Mouse (Mus musculus) ES-CJ7 (cell line): ENCODE measurements around the gene Robo3.

ENCODE experiments used
- DNase-seq: peaks from one replicate; pipeline ENCODE4 v3.0.0; 2011; ENCODE audit warnings: low read depth, low spot score

Robo3 gene

DNA sequence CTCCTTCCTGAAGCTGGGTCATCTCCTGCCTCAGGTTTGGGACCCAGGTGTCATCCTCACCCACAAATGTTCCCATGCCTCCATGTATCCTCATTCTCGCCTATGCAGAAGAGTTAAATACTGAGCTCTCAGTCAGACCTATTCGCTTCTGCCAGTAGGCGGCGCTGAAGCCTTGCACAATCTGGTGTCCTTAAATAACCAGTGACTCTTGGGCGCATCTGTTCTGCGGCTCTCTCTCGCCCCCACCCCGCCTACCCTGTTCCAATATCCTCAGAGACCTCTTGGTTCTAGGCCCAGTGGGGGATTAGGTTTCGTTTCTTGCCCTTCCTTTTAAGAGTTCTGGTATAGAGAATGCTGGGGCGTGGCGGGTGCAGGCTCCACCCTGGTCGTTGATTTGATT lies 2.5 kb downstream of the Robo3 start:
- peak; percentile 93 for DNase-seq

DNA sequence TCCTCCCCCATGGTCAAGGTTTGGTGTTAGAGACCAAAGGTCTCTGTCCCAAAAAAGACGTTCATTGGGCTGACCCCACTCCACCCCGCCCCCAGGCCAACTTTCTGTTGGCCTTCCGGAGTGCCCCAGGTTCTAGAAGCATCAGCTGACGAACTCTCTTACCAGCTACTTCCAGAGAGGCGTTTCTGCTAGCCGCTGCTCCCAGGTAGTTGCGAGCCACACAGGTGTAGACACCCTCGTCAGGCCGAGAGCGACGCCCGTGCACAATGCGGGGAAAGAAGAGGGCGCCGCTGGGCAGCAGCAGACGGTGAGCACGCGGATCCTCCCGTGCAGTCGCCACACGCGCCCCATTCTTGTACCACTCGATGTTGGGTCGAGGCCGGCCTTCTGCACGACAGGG lies 3.7 kb downstream of the Robo3 start:
- no peak for DNase-seq

DNA sequence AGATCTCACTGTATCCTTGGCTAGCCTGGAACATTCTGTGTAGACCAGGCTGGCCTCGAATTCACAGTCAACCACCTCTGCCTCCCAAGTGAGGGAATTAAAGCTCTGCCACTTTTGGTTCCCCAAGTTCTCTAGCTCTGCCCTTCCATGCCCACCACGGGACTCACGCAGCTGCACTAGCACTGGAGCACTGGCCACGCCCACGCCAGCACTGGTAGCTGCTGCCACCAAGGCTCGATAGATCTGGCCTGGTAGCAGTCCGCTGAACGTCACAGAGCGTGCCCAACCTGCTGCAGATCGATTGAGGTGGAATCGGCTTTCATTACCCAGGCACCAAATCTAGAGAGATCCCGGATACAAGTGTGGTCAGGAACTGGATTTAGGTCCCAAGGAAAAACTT lies 11.8 kb downstream of the Robo3 start:
- DNase-seq = peak; percentile 53

DNA sequence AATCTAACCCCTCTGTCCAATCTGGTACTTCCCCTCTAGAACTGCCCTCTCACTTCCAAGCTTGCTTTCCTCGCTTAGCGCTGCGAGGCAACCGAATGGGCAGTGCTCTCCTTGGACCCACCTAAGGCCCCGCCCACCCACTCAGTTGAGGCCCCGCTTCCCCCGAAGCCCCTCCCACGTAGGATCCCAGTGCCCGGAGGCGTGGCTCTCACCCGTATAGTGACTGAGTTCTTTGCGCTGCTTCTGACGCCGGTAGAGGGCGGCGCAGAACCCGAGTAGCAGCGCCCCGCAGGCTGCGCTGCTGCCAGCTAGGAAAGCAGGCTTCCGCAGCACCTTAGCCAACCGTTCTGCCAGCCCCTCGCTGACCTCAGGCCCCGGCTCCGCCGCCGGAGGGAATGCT lies 12.4 kb downstream of the Robo3 start:
- DNase-seq = peak; percentile 95

DNA sequence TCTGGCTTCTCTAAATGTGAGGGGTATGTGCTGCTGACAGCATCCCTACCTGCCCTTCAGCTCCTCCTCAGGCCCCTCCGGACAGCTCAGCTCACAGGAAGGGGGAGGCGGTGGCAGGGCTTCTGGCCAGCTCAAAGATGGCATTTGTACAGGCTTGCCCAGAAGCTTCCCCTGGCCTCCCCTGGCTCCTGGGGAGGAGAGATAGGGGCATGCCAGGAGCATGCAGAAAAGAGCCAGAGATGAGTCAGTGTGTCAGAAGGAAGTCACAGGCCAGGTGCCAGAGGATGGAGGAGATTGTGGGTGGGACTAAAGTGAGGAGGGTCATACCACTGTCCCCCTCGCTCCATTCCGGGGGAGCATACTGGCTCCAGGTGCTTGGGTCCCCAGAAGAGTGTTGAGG lies 14.3 kb downstream of the Robo3 start:
- no peak for DNase-seq

DNA sequence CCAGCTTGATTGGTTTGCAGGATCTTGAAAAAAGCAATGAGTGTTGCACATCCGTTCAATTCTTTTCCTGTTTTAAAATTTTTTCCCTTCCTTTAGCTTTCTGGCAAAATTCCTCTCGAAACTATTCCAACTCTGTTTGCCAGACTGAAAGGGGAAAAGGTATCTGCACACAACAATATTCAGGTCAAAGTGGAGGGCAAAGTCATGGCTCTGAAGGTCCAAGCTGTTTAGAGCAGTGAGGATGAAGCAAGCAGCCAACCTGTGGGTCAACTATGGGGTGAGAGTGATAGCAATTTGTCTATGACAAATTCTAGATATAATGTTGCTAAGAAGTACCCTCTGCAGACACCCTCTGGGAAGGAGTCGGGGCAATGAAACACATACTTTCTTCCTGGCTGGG lies 18.4 kb downstream of the Robo3 start:
- DNase-seq = no peak

DNA sequence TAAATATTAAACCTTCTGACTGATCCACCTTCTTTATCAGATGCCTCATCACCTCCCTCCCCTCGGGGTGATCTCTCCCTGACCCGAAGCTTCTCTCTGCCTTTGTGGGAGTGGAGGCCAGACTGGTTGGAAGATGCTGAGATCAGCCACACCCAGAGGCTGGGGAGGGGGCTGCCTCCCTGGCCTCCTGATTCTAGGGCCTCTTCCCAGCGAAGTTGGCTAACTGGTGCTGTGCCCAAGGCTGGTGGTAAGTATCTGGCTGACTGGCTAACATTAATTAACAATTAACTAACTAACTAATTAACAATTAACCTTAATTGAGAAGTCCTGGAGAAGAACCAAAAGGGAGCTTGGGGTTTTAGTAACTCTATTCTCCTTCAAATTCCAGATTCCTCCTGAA lies 20.1 kb downstream of the Robo3 start:
- no peak for DNase-seq

DNA sequence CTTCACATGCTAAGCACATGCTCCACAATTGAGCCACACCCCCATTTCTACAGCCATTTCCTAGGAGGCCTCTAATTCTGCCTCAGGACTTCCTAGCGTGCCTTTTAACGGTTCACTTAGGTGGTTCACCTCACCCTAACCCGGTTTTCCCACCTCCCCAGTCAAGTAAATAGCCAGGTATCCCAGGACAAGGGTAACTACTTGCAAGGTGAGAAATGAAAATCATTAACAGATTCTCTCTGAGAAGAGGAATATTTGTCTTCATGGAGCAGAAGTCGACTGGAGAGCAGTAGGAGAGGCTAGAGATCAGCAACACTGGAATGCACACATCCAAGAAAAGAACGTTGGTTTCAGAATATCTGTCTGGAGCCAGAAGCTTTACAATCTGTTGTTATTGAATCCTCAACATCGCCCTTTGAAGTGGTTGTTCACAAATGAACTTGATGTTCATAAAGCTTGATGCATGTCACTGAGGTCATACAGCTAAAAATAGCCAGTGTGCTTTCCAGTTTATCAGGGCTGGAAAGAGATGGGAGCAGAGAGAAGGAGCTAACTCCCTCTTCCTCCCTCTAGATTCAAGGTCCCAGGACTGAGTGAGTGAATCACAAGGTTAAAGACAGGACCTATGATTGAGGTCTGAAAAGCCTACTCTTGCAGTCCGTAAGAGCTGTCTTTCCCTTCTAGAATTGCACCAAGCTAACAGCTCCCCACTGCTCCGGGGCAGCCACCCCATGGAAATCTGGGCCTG lies 23.2 kb downstream of the Robo3 start:
- no peak for DNase-seq

DNA sequence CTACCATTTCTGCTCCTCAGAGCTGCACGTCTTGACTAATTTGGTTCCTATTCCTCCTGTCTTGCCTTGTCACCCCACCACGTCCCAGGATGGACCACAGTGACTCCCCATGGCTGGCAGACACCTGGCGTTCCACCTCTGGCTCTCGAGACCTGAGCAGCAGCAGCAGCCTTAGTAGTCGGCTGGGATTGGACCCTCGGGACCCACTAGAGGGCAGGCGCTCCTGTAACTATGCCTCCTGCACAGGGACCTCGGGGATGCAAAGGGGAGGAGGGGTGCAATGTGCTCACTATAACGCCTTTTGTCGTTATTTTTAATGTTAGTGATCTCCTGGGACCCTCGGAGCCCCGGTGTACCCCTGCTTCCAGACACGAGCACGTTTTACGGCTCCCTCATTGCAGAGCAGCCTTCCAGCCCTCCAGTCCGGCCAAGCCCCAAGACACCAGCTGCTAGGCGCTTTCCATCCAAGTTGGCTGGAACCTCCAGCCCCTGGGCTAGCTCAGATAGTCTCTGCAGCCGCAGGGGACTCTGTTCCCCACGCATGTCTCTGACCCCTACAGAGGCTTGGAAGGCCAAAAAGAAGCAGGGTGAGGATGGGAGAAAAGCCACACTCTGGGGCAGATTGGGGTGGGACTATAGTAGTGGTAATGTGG lies 25.1 kb downstream of the Robo3 start:
- DNase-seq = peak; percentile 66

DNA sequence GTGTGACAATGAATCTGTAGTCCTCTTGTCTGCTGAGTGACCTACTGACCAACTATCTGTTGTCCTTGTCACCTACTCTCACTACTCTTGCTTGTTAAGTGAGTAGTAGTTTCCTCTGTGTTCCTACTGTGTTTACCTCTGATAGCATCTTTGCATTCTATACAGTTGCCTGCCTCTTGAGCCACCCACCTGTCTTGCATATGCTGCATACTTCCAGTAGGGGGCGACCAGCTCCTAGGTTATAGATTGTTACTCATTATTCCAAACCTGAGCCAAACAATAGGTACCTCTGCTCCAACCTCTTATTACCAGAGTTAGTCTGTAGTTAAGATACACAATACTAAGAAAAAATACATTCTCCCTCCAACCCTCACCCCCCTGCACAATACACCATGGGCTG lies 26.7 kb downstream of the Robo3 start:
- peak; percentile 50 for DNase-seq

DNA sequence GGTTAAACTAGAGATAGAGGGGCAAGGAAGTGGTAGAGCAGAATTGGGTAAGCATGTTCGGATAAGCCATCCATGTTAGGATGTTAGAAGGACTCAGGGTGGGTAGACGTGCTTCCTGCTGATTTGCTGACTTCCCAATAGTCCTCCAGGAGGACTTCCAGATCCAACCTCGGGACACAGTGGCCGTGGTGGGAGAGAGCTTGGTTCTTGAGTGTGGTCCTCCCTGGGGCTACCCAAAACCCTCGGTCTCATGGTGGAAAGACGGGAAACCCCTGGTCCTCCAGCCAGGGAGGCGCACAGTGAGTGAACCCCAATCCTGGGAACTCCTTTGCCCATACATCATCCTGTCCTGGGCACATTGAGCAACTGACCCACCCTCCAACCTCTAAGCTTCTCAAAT lies 30.0 kb downstream of the Robo3 start:
- DNase-seq = no peak

DNA sequence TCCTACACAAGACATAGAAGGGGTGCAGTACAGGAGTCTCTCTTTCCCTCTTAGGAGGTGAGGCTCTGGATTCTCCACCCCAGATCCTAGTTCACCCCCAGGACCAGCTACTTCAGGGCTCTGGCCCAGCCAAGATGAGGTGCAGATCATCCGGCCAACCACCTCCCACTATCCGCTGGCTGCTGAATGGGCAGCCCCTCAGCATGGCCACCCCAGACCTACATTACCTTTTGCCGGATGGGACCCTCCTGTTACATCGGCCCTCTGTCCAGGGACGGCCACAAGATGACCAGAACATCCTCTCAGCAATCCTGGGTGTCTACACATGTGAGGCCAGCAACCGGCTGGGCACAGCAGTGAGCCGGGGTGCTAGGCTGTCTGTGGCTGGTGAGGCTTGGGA lies 30.5 kb downstream of the Robo3 start:
- no peak for DNase-seq

DNA sequence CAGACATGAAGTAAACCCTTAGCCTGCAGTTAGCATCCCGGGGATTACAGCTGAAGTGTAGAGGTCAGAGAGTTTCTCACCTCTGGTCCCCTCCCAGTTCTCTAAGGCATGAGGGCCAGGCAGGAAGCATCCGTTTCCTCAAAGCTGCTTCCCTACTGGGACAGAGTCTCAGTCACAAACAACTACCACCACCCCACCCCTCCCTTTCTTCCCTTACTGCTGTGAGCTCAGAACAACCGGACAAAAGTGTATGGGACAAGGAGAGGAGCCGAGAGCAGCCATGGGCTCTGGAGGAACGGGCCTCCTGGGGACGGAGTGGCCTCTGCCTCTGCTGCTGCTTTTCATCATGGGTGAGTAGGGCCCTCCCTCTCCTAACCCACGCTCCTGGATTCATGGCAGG lies 31.2 kb downstream of the Robo3 start, which contains the start of gene Robo4:
Gene Robo4, plus strand, starts transcription at position 96 of the 400 bp plus-strand sequence.
- DNase-seq = peak; percentile 79

DNA sequence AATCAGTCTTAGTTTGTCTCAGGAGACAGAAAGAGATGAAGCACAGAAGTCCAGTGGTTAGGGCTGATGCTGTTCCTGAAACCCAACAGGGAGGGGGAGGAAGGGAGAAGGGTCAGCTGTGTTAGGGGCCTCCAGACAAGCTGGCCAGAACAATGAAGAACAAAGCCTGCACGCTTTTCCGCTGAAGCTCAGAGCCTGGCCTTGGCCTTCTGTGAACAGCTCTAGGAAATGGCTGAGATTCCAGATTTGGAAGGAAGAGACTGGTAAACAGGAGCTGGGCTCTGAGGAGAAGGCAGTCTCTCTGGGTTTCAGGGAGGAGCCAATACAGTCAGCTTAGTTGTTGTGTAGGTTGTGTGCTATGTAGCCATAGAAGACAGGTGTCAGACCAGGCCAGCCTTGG lies 32.5 kb downstream of the Robo3 start:
- no peak for DNase-seq

DNA sequence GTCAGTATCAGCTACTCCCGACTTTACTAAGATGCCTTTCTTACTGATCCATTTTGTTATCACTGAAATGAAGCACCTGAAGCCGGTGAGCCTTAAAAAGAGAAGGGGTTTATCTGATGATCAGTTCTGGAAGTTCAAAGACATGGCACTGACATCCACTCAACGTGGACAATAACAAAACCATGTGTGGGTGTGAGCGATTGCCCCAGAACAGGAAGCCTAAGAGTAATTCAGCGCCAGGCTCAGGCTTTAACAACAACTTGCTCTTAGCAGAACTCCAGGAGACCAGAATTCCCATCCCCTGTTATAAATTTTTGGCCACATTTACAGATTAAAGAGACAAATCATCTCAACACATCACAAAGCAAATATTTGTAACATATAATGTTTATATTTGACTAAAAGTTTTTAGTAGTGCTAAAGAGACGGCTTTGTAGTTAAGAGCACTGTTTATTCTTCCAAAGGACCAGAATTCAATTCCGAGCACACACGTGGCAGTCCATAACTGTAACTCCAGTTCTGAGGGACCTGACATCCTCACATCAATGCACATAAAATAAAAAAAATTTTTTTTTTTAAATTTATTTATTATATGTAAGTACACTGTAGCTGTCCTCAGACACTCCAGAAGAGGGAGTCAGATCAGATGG lies 39.4 kb downstream of the Robo3 start:
- no peak for DNase-seq

DNA sequence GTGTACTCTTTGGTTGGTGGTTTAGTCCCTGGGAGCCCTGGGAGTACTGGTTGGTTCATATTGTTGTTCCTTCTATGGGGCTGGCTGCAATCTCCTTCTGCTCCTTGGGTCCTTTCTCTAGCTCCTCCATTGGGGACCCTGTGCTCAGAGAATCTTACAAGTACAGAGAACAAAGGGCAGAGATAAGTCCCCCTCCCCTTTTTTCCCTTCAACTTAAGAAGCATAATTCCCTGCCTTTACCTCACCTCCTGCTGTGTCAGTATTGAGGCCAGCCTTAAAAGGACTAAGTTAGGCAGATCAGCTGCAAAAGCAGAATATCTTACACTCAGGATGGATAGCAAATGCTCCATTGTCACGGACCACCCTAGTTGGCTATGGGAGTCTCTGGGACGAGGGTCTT lies 41.0 kb downstream of the Robo3 start:
- DNase-seq = peak; percentile 60

DNA sequence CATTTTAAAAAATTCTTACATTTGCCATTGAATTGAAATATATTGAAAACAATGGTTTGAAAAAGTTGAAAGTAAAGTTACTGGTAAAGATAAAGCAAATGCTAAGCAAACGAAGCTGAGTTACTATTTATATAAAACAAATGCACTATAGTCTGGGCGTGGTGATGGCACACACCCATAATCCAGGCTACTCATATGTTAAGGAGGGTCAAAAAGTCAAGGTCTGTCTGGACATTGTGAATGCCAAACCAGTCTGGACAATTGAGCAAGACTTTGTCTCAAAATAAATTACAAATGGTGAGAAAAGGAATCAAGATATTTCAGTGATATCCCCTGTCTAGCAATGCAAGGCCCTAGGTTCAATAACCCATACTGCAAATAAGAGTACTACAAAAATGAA lies 42.2 kb downstream of the Robo3 start:
- DNase-seq = peak; percentile 88

DNA sequence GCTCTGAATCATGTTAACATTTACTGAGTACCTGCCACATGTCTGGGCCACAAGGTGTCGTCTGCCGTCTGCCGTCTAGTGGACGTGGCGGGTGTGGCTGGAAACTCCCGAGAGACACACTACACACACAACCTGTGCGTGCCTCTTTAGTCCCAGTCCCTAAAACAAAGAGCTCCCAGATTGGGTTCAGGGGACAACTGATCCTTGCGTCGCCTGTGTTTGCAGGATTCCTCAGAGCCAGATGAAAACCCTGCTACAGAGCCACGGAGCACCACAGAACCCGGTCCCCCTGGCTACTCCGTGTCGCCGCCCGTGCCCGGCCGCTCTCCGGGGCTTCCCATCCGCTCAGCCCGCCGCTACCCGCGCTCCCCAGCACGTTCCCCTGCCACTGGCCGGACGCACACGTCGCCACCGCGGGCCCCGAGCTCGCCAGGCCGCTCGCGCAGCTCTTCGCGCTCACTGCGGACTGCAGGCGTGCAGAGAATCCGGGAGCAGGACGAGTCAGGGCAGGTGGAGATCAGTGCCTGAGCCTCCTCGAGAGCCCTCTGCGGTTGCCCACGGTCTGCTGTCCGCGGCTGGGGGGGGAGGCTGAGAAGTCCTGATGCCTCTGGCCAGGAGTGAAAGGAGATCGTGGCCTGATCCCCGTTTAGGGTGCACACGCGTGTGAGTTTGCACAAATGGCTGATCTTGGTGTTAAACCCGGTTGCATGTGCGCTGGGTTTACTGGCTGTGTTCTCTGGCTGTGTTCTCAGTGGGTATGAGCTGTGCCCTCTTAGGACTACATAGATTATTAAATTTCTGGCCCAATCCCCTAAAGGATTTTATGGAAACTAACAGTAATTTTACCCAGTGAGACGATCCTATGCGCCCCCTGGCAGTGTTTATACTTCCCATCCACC lies 48.5 kb downstream of the Robo3 start:
- DNase-seq = peak; percentile 75

DNA sequence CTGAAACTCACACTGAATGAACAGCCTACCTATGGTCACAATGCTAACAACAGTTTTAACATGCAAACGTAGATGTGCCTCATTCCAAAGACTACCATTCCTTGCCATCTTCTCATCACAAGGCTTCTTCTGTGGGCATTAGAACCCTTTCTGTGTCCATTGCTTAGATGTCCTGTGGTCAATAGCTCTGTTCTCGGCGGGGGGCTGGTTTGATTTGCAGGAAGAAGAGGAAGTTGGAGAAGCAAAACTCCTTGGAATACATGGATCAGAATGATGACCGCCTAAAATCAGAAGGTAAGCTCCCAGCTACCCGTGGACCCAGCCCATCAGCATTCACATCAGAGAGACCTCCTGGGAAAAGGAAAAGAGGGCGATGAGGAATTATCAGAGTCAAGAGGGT lies 49.9 kb downstream of the Robo3 start:
- DNase-seq = no peak

DNA sequence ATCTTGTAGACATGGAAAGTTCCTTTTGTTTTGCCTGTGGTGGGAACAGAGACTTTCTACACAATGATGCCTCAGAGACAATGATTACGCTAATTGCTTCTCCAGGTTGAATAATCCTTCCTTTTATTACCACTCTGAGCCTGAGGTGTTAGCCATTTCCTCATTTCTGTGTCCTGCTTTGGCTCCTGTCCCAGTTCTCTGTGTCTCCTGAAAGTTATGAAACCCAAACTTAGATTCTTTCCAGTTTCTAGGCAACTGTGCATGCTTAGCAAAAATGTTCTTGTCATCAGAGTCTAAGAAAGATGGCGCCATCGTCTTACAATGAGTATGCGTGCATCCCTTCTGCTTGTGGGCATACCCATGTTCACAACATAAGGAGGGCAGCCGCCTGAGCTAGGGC lies 57.3 kb downstream of the Robo3 start:
- DNase-seq = no peak

DNA sequence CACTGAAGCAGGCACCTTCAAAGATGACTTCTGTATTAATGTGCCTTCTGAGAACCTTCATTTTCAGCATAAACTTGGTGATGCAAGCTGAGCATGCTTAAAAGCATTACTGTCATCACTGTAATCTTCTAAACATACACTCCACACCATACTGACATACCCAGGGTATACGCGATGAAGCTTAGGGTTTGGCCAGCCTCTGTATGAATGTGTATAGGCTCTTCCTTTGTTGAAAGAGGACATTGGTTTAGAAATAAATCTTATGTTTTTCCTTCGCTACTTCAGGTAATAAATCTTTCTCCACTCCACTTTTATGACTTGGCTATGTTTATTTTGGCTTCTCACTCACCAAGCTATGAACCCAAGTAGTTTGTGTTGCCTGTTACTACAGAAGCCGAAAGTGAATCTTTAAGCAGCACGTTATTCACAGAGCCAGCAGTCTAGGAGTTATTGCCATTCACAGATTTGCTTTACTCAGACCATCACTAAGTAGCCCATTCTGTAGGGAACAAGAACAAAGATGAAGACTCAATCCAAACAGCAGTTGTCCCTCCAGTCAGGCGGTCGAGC lies 61.7 kb downstream of the Robo3 start:
- DNase-seq = no peak

DNA sequence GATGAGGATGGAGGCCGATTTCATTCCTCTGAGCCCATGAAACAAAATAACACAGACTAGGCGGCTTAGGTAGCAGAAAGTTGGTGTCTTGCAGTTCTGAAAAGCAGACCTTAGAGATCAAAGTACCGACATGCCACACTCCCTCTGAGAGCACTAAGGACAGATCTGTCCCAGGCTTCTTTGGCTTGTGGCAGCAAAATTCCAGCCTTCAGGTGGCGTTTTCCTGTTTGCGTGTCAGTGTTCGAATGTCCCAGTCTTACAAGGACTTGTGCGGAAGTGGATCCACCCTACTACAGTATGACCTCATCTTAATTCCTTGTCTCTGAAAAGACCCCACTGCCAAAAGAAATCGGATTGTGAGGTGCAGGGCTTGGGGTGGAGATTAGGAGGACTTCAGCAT lies 64.2 kb downstream of the Robo3 start:
- peak; percentile 47 for DNase-seq
